ENCODE assay signal across 17 mouse cellular contexts in the genomic region with DNA sequence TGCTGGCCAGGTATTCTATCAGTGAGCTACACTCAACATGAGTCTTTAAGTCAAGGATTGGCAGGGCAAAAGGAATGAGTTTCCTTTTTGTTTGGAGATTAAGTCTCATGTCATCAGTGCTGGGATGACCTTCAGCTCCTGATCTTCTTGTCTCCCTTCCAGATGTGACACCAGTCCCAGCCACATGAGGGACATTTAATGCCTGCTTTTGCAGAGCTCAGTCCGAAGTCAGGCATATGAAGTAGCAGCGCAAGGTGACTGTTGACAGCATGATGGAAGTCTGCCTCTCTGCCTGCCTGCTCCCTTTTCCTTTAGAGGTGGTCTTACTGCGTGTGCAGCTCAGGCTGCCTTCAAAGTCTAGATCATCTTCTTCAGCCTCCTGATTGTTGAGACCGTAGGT. TPM values are rescaled to one million over a fixed set of nuclear protein-coding genes. Genes with fewer than 3 reads are reported as not detected.
"Had no signal": no experiment of that assay in that cellular context is flagged by ENCODE, and none has a peak within 500 bp of the region (broad histone marks: within the 10 kb centered on the region; RNA-seq: fewer than 3 reads in every experiment).

No protein-coding gene starts in this region.

- H3K4me2 ChIP-seq: limb, embryonic 15.5 days; liver, embryonic 12.5 days; lung, embryonic 14.5 days; midbrain, embryonic 11.5 days; neural tube, embryonic 13.5 days; stomach, embryonic 15.5 days had no signal

- H3K4me3 ChIP-seq: limb, embryonic 15.5 days; liver, embryonic 12.5 days; megakaryocyte, embryonic 14.5 days; neural tube, embryonic 13.5 days; stomach, embryonic 15.5 days had no signal

- ATAC-seq: liver, embryonic 12.5 days; midbrain, embryonic 16.5 days had no signal

- H3K27ac ChIP-seq: kidney, postnatal 0 days; limb, embryonic 15.5 days; liver, embryonic 12.5 days; macrophage; neural tube, embryonic 13.5 days; stomach, embryonic 15.5 days had no signal

- H3K36me3 ChIP-seq: neural tube, embryonic 13.5 days; stomach, embryonic 15.5 days had no signal

- H3K9ac ChIP-seq: limb, embryonic 15.5 days; liver, embryonic 12.5 days; lung, embryonic 14.5 days; neural tube, embryonic 13.5 days; stomach, embryonic 15.5 days had no signal

- H3K9me3 ChIP-seq: limb, embryonic 15.5 days; liver, embryonic 12.5 days; megakaryocyte, embryonic 14.5 days; neural tube, embryonic 13.5 days; stomach, embryonic 15.5 days had no signal

- H3K27me3 ChIP-seq: limb, embryonic 15.5 days; liver, embryonic 12.5 days; megakaryocyte, embryonic 14.5 days; neural tube, embryonic 13.5 days; stomach, embryonic 15.5 days had no signal

- DNase-seq: kidney, postnatal 36 days; layer of hippocampus, adult 9-11 months; layer of hippocampus, postnatal 36 days; lung, embryonic 14.5 days; lung, postnatal 10 days; retina, postnatal 1 day; right cerebral cortex, postnatal 4 days had no signal

- H3K4me1 ChIP-seq: limb, embryonic 15.5 days; neural tube, embryonic 13.5 days; stomach, embryonic 15.5 days had no signal

RNA-seq across cellular contexts. Expression of gene D130043K22Rik, which starts 20.3 kb away (rescaled TPM):
- polyA plus RNA-seq: macrophage; spleen, adult 2 months had no signal
